Mouse (Mus musculus) ES-Bruce4 (cell line): ENCODE measurements around the gene Chrnb1. TPM values are rescaled to one million over a fixed set of nuclear protein-coding genes. Genes with fewer than 3 reads are reported as not detected.

Experiments used
- H3K27ac ChIP-seq: 2 replicates; pipeline ENCODE4 v1.5.1; 2012; ENCODE audit warnings: low read length, inconsistent platforms; ENCODE audit not compliant: insufficient read depth
- H3K27me3 ChIP-seq: 2 replicates; pipeline ENCODE4 v1.6.1; 2012; ENCODE audit warnings: mild to moderate bottlenecking, low read length, inconsistent platforms; ENCODE audit not compliant: control insufficient read depth, poor library complexity, insufficient read depth, severe bottlenecking
- H3K36me3 ChIP-seq: 2 replicates; pipeline ENCODE4 v1.6.1; 2012; ENCODE audit warnings: inconsistent platforms, mild to moderate bottlenecking, low read length, moderate library complexity; ENCODE audit not compliant: control insufficient read depth, poor library complexity, insufficient read depth, severe bottlenecking
- H3K4me1 ChIP-seq: one replicate; pipeline ENCODE4 v1.8.1; 2011; ENCODE audit warnings: low read length; ENCODE audit not compliant: control insufficient read depth, insufficient read depth
- H3K4me3 ChIP-seq: 2 replicates; pipeline ENCODE4 v1.5.1; 2011; ENCODE audit warnings: low read depth, mild to moderate bottlenecking, low read length
- H3K9ac ChIP-seq: 2 replicates; pipeline ENCODE4 v1.6.1; 2012; ENCODE audit warnings: low read depth, mild to moderate bottlenecking, inconsistent platforms; ENCODE audit not compliant: poor library complexity, severe bottlenecking
- H3K9me3 ChIP-seq: replicated peaks from 2 replicates; pipeline ENCODE4 v1.6.1; 2012; ENCODE audit warnings: mild to moderate bottlenecking, low read length, inconsistent platforms; ENCODE audit not compliant: control insufficient read depth, poor library complexity, insufficient read depth, severe bottlenecking
- CTCF ChIP-seq: IDR thresholded peaks from one replicate; pipeline ENCODE4 v1.8.1; 2011; ENCODE audit warnings: low read depth, low read length
- EP300 ChIP-seq: IDR thresholded peaks from 2 replicates; pipeline ENCODE4 v1.6.1; 2011; ENCODE audit warnings: low read depth, low read length; ENCODE audit not compliant: insufficient read depth
- POLR2A ChIP-seq: IDR thresholded peaks from one replicate; pipeline ENCODE4 v1.8.1; 2011; ENCODE audit warnings: low read length; ENCODE audit not compliant: insufficient read depth
- polyA plus RNA-seq: library from polyadenylated mRNA; stranded (reverse); fragments of >200 nt; gene quantifications from 2 replicates; pipeline ENCODE4 v1.2.4, GENCODE M21; 2011; ENCODE audit warnings: low read depth; ENCODE audit not compliant: missing spikeins, insufficient read depth, insufficient read length

The Chrnb1 gene
- polyA plus RNA-seq, 1 experiment: 12.1 TPM

- H3K4me3 ChIP-seq: no peak overlapping the region
- H3K36me3 ChIP-seq: no peaks in the 10 kb centered on the region
- H3K27me3 ChIP-seq: peaks cover 12% of the 10 kb centered on the region
- no peaks in the 10 kb centered on the region for H3K4me1 ChIP-seq
- TF ChIP-seq CTCF (no peak), EP300 (no peak), POLR2A (no peak)
- no peak overlapping the region for H3K27ac ChIP-seq
- H3K9ac ChIP-seq: no peak overlapping the region
- H3K9me3 ChIP-seq: no peaks in the 10 kb centered on the region
Observed at GRCm38 (mm10) chr11:69797924-69798323, 2.2 kb upstream of the Chrnb1 start.

- Histone ChIP-seq H3K27ac (no peak overlapping the region), H3K4me3 (peak overlapping the region; percentile 96), H3K27me3 (no peaks in the 10 kb centered on the region), H3K4me1 (no peaks in the 10 kb centered on the region), H3K9ac (peak overlapping the region; percentile 62), H3K36me3 (no peaks in the 10 kb centered on the region), H3K9me3 (no peaks in the 10 kb centered on the region)
- TF ChIP-seq CTCF (no peak), POLR2A (no peak), EP300 (no peak)
Observed at GRCm38 (mm10) chr11:69795983-69796435, 266 bp upstream of the Chrnb1 start.

GRCm38 (mm10) chr11:69793429-69793828 is 2.3 kb downstream of the Chrnb1 start:
- TF ChIP-seq CTCF (no peak), POLR2A (no peak), EP300 (no peak)
- Histone ChIP-seq H3K27me3 (no peaks in the 10 kb centered on the region), H3K9me3 (no peaks in the 10 kb centered on the region), H3K27ac (no peak overlapping the region), H3K9ac (no peak overlapping the region), H3K4me1 (no peaks in the 10 kb centered on the region), H3K4me3 (no peak overlapping the region), H3K36me3 (no peaks in the 10 kb centered on the region)

GRCm38 (mm10) chr11:69791420-69791819 is 4.3 kb downstream of the Chrnb1 start:
- Histone ChIP-seq H3K4me1 (no peaks in the 10 kb centered on the region), H3K9me3 (no peaks in the 10 kb centered on the region), H3K27ac (no peak overlapping the region), H3K27me3 (no peaks in the 10 kb centered on the region), H3K9ac (no peak overlapping the region), H3K36me3 (no peaks in the 10 kb centered on the region), H3K4me3 (no peak overlapping the region)
- TF ChIP-seq CTCF (no peak), POLR2A (no peak), EP300 (no peak)

GRCm38 (mm10) chr11:69789431-69789830 is 6.3 kb downstream of the Chrnb1 start:
- Histone ChIP-seq H3K9me3 (no peaks in the 10 kb centered on the region), H3K27me3 (no peaks in the 10 kb centered on the region), H3K27ac (no peak overlapping the region), H3K9ac (no peak overlapping the region), H3K4me1 (no peaks in the 10 kb centered on the region), H3K4me3 (no peak overlapping the region), H3K36me3 (no peaks in the 10 kb centered on the region)
- TF ChIP-seq EP300 (no peak), CTCF (no peak), POLR2A (no peak)

- Histone ChIP-seq H3K27me3 (no peaks in the 10 kb centered on the region), H3K4me3 (no peak overlapping the region), H3K4me1 (no peaks in the 10 kb centered on the region), H3K36me3 (no peaks in the 10 kb centered on the region), H3K9ac (no peak overlapping the region), H3K9me3 (no peaks in the 10 kb centered on the region), H3K27ac (peak overlapping the region; percentile 71; the same call in 1 of the 2 replicates)
- no peak for TF ChIP-seq EP300
- TF ChIP-seq POLR2A: no peak
- no peak for TF ChIP-seq CTCF
Observed at GRCm38 (mm10) chr11:69787306-69787705, 8.4 kb downstream of the Chrnb1 start.
